Mouse (Mus musculus) liver, postnatal 0 days (tissue): ENCODE measurements around the gene Ago1. TPM values are rescaled to one million over a fixed set of nuclear protein-coding genes. Genes with fewer than 3 reads are reported as not detected.

ENCODE experiments used
- ATAC-seq: fragments of 200-750 bp; cut with Nextera tagmentation; 2 replicates; pipeline ENCODE4 v1.8.0; 2017; ENCODE audit warnings: mild to moderate bottlenecking, moderate library complexity
- DNase-seq: peaks from one replicate; pipeline ENCODE4 v3.0.0-alpha.2; 2016
- H3K27ac ChIP-seq: fragments of 300-500 bp; sonication (generic); 2 replicates; pipeline ENCODE4 v1.5.1; 2014; ENCODE audit warnings: antibody characterized with exemption, moderate library complexity, mild to moderate bottlenecking, low read depth
- H3K27me3 ChIP-seq: fragments of 300-500 bp; sonication (generic); 2 replicates; pipeline ENCODE4 v1.6.1; 2014; ENCODE audit warnings: low read length, control low read depth, mixed read lengths; ENCODE audit not compliant: insufficient read depth
- H3K36me3 ChIP-seq: fragments of 300-500 bp; sonication (generic); replicated peaks from 2 replicates; pipeline ENCODE4 v1.6.1; 2014; ENCODE audit warnings: mild to moderate bottlenecking, control low read depth, low read length, moderate library complexity, mixed read lengths; ENCODE audit not compliant: insufficient read depth
- H3K4me1 ChIP-seq: fragments of 300-500 bp; sonication (generic); 2 replicates; pipeline ENCODE4 v1.6.1; 2014; ENCODE audit warnings: antibody characterized with exemption, mild to moderate bottlenecking, control low read depth; ENCODE audit not compliant: insufficient read depth
- H3K4me2 ChIP-seq: fragments of 300-500 bp; sonication (generic); 2 replicates; pipeline ENCODE4 v1.6.1; 2014; ENCODE audit warnings: low read depth, mild to moderate bottlenecking, low read length, moderate library complexity, mixed read lengths
- H3K4me3 ChIP-seq: fragments of 300-500 bp; sonication (generic); 2 replicates; pipeline ENCODE4 v1.5.1; 2014; ENCODE audit warnings: low read depth, low read length
- H3K9ac ChIP-seq: fragments of 300-500 bp; sonication (generic); replicated peaks from 2 replicates; pipeline ENCODE4 v1.6.1; 2014; ENCODE audit warnings: mild to moderate bottlenecking, moderate library complexity
- H3K9me3 ChIP-seq: fragments of 300-500 bp; sonication (generic); 2 replicates; pipeline ENCODE4 v1.6.1; 2016; ENCODE audit warnings: mild to moderate bottlenecking, control low read depth, low read length, mixed read lengths
- CTCF ChIP-seq: sonication (generic); IDR thresholded peaks from 2 replicates; pipeline ENCODE4 v1.5.1; 2016; ENCODE audit warnings: antibody characterized with exemption, low read depth
- EP300 ChIP-seq: IDR thresholded peaks from 2 replicates; pipeline ENCODE4 v1.6.1; 2016; ENCODE audit warnings: antibody characterized with exemption, low read depth, mild to moderate bottlenecking
- WGBS: fragments of 180-500 bp; shearing (Covaris S2); extraction: QIAGEN DNeasy Blood & Tissue Kit; methylation state at CpG from one replicate; pipeline ENCODE4 v1.1.7; 2014; ENCODE audit not compliant: insufficient replicate concordance; 5-methylcytosine and 5-hydroxymethylcytosine counted together
- polyA plus RNA-seq: library from polyadenylated mRNA; unstranded; fragments of >200 nt; fragmentation: Nextera tagmentation; extraction: Ambion mirVana; gene quantifications from 2 replicates; pipeline ENCODE4 v1.2.1, GENCODE M21; 2015

The Ago1 gene
- polyA plus RNA-seq, 1 experiment from 2014 or later = 0.97 TPM

DNA sequence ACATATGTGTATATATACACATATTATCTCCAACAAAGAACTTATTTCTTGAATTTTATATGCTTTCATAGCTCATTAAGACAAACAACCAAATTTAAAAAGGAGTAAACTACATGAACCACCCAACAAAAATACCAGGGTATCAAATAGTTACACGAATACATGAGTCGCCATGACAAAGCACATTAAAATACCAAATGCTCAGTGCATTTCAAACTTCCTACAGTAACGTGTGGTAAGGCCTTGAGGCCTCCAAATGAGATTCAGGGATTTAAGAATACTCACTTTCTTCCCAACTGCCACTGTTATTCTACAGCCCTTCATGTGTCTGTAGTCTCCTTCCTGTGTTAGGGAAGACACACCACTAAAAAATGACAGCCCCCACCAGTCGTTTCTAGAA lies 36.6 kb downstream of the Ago1 start:
- H3K4me3 ChIP-seq = no peak overlapping the region
- 73% methylated on average over 4 of the region's 4 CpGs for WGBS
- DNase-seq (no peak), ATAC-seq (no peak)
- no peak overlapping the region for H3K27ac ChIP-seq
- no peak overlapping the region for H3K9ac ChIP-seq
- no peaks in the 10 kb centered on the region for H3K9me3 ChIP-seq
- no peaks in the 10 kb centered on the region for H3K36me3 ChIP-seq
- H3K4me2 ChIP-seq = no peak overlapping the region
- TF ChIP-seq EP300 (no peak), CTCF (no peak)
- peaks cover 11% of the 10 kb centered on the region; the same call in 1 of the 2 replicates for H3K4me1 ChIP-seq
- no peaks in the 10 kb centered on the region for H3K27me3 ChIP-seq

GRCm38 (mm10) chr4:126429347-126430079 lies 38.9 kb downstream of the Ago1 start, which contains the start of gene Ago3:
TSS of gene Ago3 (minus strand) at chr4:126429556.
- Histone ChIP-seq H3K9ac (peak within 1 kb of the TSS; percentile 87), H3K27me3 (no peaks in the 10 kb centered on the region), H3K4me2 (peak within 1 kb of the TSS; percentile 81), H3K9me3 (no peaks in the 10 kb centered on the region), H3K4me1 (peaks cover 11% of the 10 kb centered on the region; the same call in 1 of the 2 replicates), H3K27ac (peak within 1 kb of the TSS; percentile 89), H3K36me3 (no peaks in the 10 kb centered on the region), H3K4me3 (peak within 1 kb of the TSS; percentile 83)
- DNase-seq (peak; percentile 97), ATAC-seq (peak; percentile 98)
- TF ChIP-seq CTCF = 0 out of 2 replicates have a peak, but pooled peaks have one; percentile 3
- no peak for TF ChIP-seq EP300
- under 1% methylated on average over 58 of the region's 65 CpGs for whole genome bisulfite sequencing

GRCm38 (mm10) chr4:126428682-126429346 lies 39.6 kb downstream of the Ago1 start:
- H3K9me3 ChIP-seq = no peaks in the 10 kb centered on the region
- peak overlapping the region; percentile 87 for H3K9ac ChIP-seq
- peak overlapping the region; percentile 81 for H3K4me2 ChIP-seq
- peak; percentile 16; the same call in 1 of the 2 replicates for ATAC-seq
- no peaks in the 10 kb centered on the region for H3K27me3 ChIP-seq
- 3% methylated on average over 22 of the region's 24 CpGs for WGBS
- H3K4me1 ChIP-seq = peaks cover 11% of the 10 kb centered on the region; the same call in 1 of the 2 replicates
- no peak for DNase-seq
- TF ChIP-seq EP300 = no peak
- no peak for TF ChIP-seq CTCF
- H3K4me3 ChIP-seq = peak overlapping the region; percentile 83
- H3K36me3 ChIP-seq = no peaks in the 10 kb centered on the region
- peak overlapping the region; percentile 89 for H3K27ac ChIP-seq

GRCm38 (mm10) chr4:126423866-126424265 lies 44.5 kb downstream of the Ago1 start:
- WGBS = 84% methylated on average over 2 of the region's 2 CpGs
- DNase-seq (no peak), ATAC-seq (no peak)
- Histone ChIP-seq H3K27me3 (no peaks in the 10 kb centered on the region), H3K4me1 (peaks cover 3% of the 10 kb centered on the region; the same call in 1 of the 2 replicates), H3K36me3 (no peaks in the 10 kb centered on the region), H3K4me3 (no peak overlapping the region), H3K9ac (no peak overlapping the region), H3K9me3 (no peaks in the 10 kb centered on the region), H3K27ac (no peak overlapping the region), H3K4me2 (no peak overlapping the region)
- TF ChIP-seq CTCF (no peak), EP300 (no peak)

DNA sequence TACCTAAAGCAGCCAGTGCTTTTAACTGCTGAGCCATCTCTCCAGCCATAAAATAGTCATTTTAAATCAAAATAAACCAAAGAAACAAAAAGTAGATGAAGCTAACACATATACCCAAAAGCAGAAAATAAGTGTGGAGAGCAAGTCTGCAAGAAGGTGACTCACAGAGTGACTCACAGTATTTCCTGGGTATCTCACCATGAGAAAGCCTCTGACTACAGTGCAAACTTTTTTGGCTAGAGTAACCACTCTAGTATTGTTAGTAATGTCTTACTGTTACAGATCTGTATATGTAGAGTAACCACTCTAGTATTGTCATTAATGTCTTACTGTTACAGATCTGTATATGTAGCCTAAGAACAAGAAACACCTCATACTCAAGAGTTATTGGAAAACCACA lies 52.7 kb downstream of the Ago1 start:
- Histone ChIP-seq H3K36me3 (0 out of 2 replicates have a peak, but pooled peaks cover 4% of the 10 kb centered on the region), H3K4me3 (no peak overlapping the region), H3K4me2 (no peak overlapping the region), H3K9ac (no peak overlapping the region), H3K27me3 (no peaks in the 10 kb centered on the region), H3K9me3 (no peaks in the 10 kb centered on the region), H3K4me1 (no peaks in the 10 kb centered on the region), H3K27ac (no peak overlapping the region)
- DNase-seq (no peak), ATAC-seq (no peak)
- TF ChIP-seq EP300 (no peak), CTCF (no peak)

GRCm38 (mm10) chr4:126412526-126412925 lies 55.9 kb downstream of the Ago1 start:
- no peak overlapping the region for H3K27ac ChIP-seq
- WGBS = 85% methylated on average over 3 of the region's 3 CpGs
- no peak for DNase-seq
- H3K4me3 ChIP-seq = no peak overlapping the region
- H3K36me3 ChIP-seq = 0 out of 2 replicates have a peak, but pooled peaks cover 4% of the 10 kb centered on the region
- no peaks in the 10 kb centered on the region for H3K4me1 ChIP-seq
- H3K4me2 ChIP-seq = no peak overlapping the region
- H3K9me3 ChIP-seq = no peaks in the 10 kb centered on the region
- no peak overlapping the region for H3K9ac ChIP-seq
- ATAC-seq = no peak
- TF ChIP-seq CTCF = no peak
- H3K27me3 ChIP-seq = no peaks in the 10 kb centered on the region

Other genes starting within 250 kb of the Ago1 start
- 7.2 and 10.0 TPM in 2 replicates for gene Map7d1, start 212.2 kb downstream of the Ago1 start, polyA plus RNA-seq
- gene Trappc3, start 206.3 kb downstream of the Ago1 start, polyA plus RNA-seq = 39.0 and 39.2 TPM in 2 replicates
- 0.25 and 0.26 TPM in 2 replicates for gene Col8a2, start 181.8 kb downstream of the Ago1 start, polyA plus RNA-seq
- 31.9 and 34.3 TPM in 2 replicates for gene Adprhl2, start 146.9 kb downstream of the Ago1 start, polyA plus RNA-seq
- 0.17 and 0.26 TPM in 2 replicates for gene Tekt2, start 142.9 kb downstream of the Ago1 start, polyA plus RNA-seq
- gene Ago3, start 39.0 kb downstream of the Ago1 start, polyA plus RNA-seq = 3.8 and 5.2 TPM in 2 replicates
- 0.38 and 0.63 TPM in 2 replicates for gene Ago4, start 64.9 kb upstream of the Ago1 start, polyA plus RNA-seq
- gene Clspn, start 88.4 kb upstream of the Ago1 start, polyA plus RNA-seq = 17.2 and 20.6 TPM in 2 replicates
- gene 5730409E04Rik, start 141.2 kb upstream of the Ago1 start, polyA plus RNA-seq = 0.34 and 0.41 TPM in 2 replicates
- gene Psmb2, start 209.0 kb upstream of the Ago1 start, polyA plus RNA-seq = 218 and 239 TPM in 2 replicates